Mouse (Mus musculus): ENCODE measurements around the gene C130073F10Rik. TPM values are rescaled to one million over a fixed set of nuclear protein-coding genes. Genes with fewer than 3 reads are reported as not detected.
A peak's percentile ranks its signal among the peaks of the same experiment; 100 is the strongest.
"Not testable (repeated sequence)": the region's sequence is repeated elsewhere in the genome, so short reads cannot be mapped to it uniquely, and the experiment has no call there.

C130073F10Rik gene
- total and polyA plus RNA-seq, 3 experiments: not detected

DNA sequence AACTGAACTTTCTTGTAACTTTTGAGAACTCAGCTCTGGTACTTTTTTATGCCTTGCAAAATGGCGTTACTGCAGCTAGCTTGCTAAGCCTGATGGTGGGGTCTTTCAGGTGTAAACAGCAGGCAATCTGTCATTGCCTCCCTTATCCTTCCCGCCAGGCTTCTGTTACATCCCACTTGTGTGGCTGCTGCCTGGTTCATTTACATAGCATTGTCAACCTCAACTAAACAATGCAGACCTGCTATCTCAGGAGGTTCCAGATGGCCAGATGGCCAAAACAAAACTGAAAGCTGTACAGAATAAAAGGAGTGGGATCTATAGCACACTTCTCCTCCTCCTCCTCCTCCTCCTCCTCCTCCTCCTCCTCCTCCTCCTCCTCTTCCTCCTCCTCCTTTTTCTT is 21.6 kb downstream of the C130073F10Rik start:
- H3K4me2 ChIP-seq (ENCODE audit: insufficient read depth, low read depth, poor library complexity, severe bottlenecking); H3K9me3 ChIP-seq (replicated peaks; ENCODE audit: low read length); in situ Hi-C loops (cut with MboI; ENCODE audit: low pct_ligation_motif_present, low pct_unique_long_range_greater_than_20kb, low sequenced_read_pairs); H3K27me3 ChIP-seq (replicated peaks); dilution Hi-C loops (cut with MboI; ENCODE audit: extremely low pct_ligation_motif_present, extremely low pct_unique_long_range_greater_than_20kb, low sequenced_read_pairs); H3K9ac ChIP-seq (ENCODE audit: insufficient read depth, low read depth); H3K4me1 ChIP-seq (ENCODE audit: control insufficient read depth in 1 of 2, insufficient read depth in 2 of 2); H3K36me3 ChIP-seq (replicated peaks in 1 of 2; ENCODE audit: control insufficient read depth in 1 of 2, insufficient read depth in 1 of 2, low read length in 1 of 2); H3K27ac ChIP-seq (ENCODE audit: insufficient read depth, low read depth); H3K79me2 ChIP-seq (replicated peaks; ENCODE audit: control insufficient read depth, extremely low read depth, insufficient read depth, poor library complexity, severe bottlenecking); DNase-seq (ENCODE audit: extremely low read depth); H3K4me3 ChIP-seq (replicated peaks in 1 of 3; ENCODE audit: low read depth in 2 of 3, low read length in 2 of 3, poor library complexity in 1 of 3): not testable (repeated sequence)

DNA sequence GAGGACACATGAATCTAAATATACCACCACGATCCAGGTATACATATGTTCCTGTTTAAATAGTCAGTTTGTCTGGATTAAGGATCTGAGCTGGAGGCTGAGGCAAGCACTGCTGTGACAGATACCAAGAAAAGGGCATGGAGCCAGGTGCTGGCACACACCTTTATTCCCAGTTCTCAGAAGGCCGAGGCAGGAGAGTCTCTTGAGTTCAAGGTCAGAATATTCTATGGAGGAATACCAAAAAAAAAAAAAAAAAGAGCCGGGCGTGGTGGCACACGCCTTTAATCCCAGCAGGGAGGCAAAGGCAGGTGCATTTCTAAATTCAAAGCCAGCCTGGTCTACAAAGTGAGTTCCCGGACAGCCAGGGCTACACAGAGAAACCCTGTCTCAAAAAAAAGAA is 31.3 kb downstream of the C130073F10Rik start:
- Histone ChIP-seq H3K4me3 (replicated peaks in 1 of 3; ENCODE audit: low read depth in 2 of 3, low read length in 2 of 3, poor library complexity in 1 of 3) (no peak overlapping the region), H3K9me3 (replicated peaks; ENCODE audit: low read length) (no peaks in the 10 kb centered on the region), H3K36me3 (replicated peaks in 1 of 2; ENCODE audit: control insufficient read depth in 1 of 2, insufficient read depth in 1 of 2, low read length in 1 of 2) (no peaks in the 10 kb centered on the region), H3K27ac (ENCODE audit: insufficient read depth, low read depth) (no peak overlapping the region), H3K9ac (ENCODE audit: insufficient read depth, low read depth) (no peak overlapping the region), H3K4me2 (ENCODE audit: insufficient read depth, low read depth, poor library complexity, severe bottlenecking) (no peak overlapping the region), H3K4me1 (ENCODE audit: control insufficient read depth in 1 of 2, insufficient read depth in 2 of 2) (no peaks in the 10 kb centered on the region), H3K79me2 (replicated peaks; ENCODE audit: control insufficient read depth, extremely low read depth, insufficient read depth, poor library complexity, severe bottlenecking) (no peaks in the 10 kb centered on the region), H3K27me3 (replicated peaks) (no peaks in the 10 kb centered on the region)
- TF ChIP-seq JUND (conservative IDR thresholded peaks at IDR 0.05; ENCODE audit: low read depth, low read length) (no peak), MAX (IDR thresholded peaks at IDR 0.05; ENCODE audit: low read length) (no peak), MAFK (IDR thresholded peaks at IDR 0.05; ENCODE audit: insufficient replicate concordance, low read length) (no peak), RCOR1 (conservative IDR thresholded peaks at IDR 0.05; ENCODE audit: low read depth, low read length) (no peak), TCF12 (IDR thresholded peaks at IDR 0.05; ENCODE audit: low read depth, low read length) (no peak), ZNF384 (IDR thresholded peaks at IDR 0.05; ENCODE audit: low read depth, low read length) (no peak), MYC (IDR thresholded peaks at IDR 0.05; ENCODE audit: low read depth, low read length) (no peak), CTCF (conservative IDR thresholded peaks at IDR 0.05 in 1 of 2, IDR thresholded peaks at IDR 0.05 in 1 of 2; ENCODE audit: low read depth in 2 of 2, low read length in 2 of 2) (no peak), MXI1 (IDR thresholded peaks at IDR 0.05; ENCODE audit: low read depth, low read length) (no peak), UBTF (IDR thresholded peaks at IDR 0.05; ENCODE audit: low read depth, low read length) (no peak), RAD21 (IDR thresholded peaks at IDR 0.05; ENCODE audit: low read depth, low read length) (no peak)
- dilution Hi-C loops (cut with MboI; ENCODE audit: extremely low pct_ligation_motif_present, extremely low pct_unique_long_range_greater_than_20kb, low sequenced_read_pairs): no loop called here
- in situ Hi-C loops (cut with MboI; ENCODE audit: low pct_ligation_motif_present, low pct_unique_long_range_greater_than_20kb, low sequenced_read_pairs): no loop called here
- DNase-seq (ENCODE audit: extremely low read depth): no peak

DNA sequence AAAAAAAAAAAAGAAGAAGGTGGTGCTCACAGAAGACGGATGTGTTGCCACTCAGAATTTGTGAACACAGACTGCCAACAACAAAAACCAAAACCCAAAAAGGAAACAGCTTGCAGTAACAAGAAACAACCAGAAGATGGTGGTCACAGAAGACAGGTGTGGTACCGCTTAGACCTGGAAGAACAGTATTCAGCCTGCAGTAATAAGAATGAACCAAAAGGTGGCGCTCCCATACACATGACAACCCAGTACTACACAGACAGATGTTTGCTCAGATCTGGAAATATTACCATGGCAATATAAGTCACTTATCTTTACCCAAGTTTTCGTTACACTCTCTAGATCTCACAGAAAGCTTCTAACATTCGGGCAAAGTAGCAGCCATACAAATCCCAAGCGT is 32.7 kb downstream of the C130073F10Rik start:
- Histone ChIP-seq H3K9ac (ENCODE audit: insufficient read depth, low read depth) (no peak overlapping the region), H3K4me3 (replicated peaks in 1 of 3; ENCODE audit: low read depth in 2 of 3, low read length in 2 of 3, poor library complexity in 1 of 3) (no peak overlapping the region), H3K9me3 (replicated peaks; ENCODE audit: low read length) (no peaks in the 10 kb centered on the region), H3K36me3 (replicated peaks in 1 of 2; ENCODE audit: control insufficient read depth in 1 of 2, insufficient read depth in 1 of 2, low read length in 1 of 2) (no peaks in the 10 kb centered on the region), H3K4me2 (ENCODE audit: insufficient read depth, low read depth, poor library complexity, severe bottlenecking) (no peak overlapping the region), H3K27ac (ENCODE audit: insufficient read depth, low read depth) (no peak overlapping the region), H3K4me1 (ENCODE audit: control insufficient read depth in 1 of 2, insufficient read depth in 2 of 2) (no peaks in the 10 kb centered on the region), H3K27me3 (replicated peaks) (no peaks in the 10 kb centered on the region), H3K79me2 (replicated peaks; ENCODE audit: control insufficient read depth, extremely low read depth, insufficient read depth, poor library complexity, severe bottlenecking) (no peaks in the 10 kb centered on the region)
- TF ChIP-seq HCFC1 (IDR thresholded peaks at IDR 0.05; ENCODE audit: low read depth, low read length) (no peak), RAD21 (IDR thresholded peaks at IDR 0.05; ENCODE audit: low read depth, low read length) (peak; percentile 58), SIN3A (IDR thresholded peaks at IDR 0.05; ENCODE audit: low read length) (no peak), CTCF (conservative IDR thresholded peaks at IDR 0.05 in 1 of 2, IDR thresholded peaks at IDR 0.05 in 1 of 2; ENCODE audit: low read depth in 2 of 2, low read length in 2 of 2) (peak; percentile 79 to 95), E2F4 (IDR thresholded peaks at IDR 0.05; ENCODE audit: insufficient replicate concordance, low read depth, low read length) (no peak), MAZ (IDR thresholded peaks at IDR 0.05; ENCODE audit: low read depth, low read length) (no peak), RCOR1 (conservative IDR thresholded peaks at IDR 0.05; ENCODE audit: low read depth, low read length) (no peak), KAT2A (IDR thresholded peaks at IDR 0.05; ENCODE audit: insufficient replicate concordance, low read length) (no peak), TCF12 (IDR thresholded peaks at IDR 0.05; ENCODE audit: low read depth, low read length) (no peak), PAX5 (IDR thresholded peaks at IDR 0.05; ENCODE audit: low read length) (no peak), CHD1 (IDR thresholded peaks at IDR 0.05; ENCODE audit: low read depth, low read length) (no peak), ZC3H11A (IDR thresholded peaks at IDR 0.05; ENCODE audit: low read depth, low read length) (no peak), ETS1 (conservative IDR thresholded peaks at IDR 0.05; ENCODE audit: low read depth, low read length) (no peak), MXI1 (IDR thresholded peaks at IDR 0.05; ENCODE audit: low read depth, low read length) (no peak), SMC3 (IDR thresholded peaks at IDR 0.05; ENCODE audit: low read depth, low read length) (peak; percentile 63)
- in situ Hi-C loops (cut with MboI; ENCODE audit: low pct_ligation_motif_present, low pct_unique_long_range_greater_than_20kb, low sequenced_read_pairs) (no loop called here), dilution Hi-C loops (cut with MboI; ENCODE audit: extremely low pct_ligation_motif_present, extremely low pct_unique_long_range_greater_than_20kb, low sequenced_read_pairs) (no loop called here)
- DNase-seq (ENCODE audit: extremely low read depth): peak; percentile 76
